Mouse (Mus musculus) fat pad, adult 2 months (tissue): ENCODE results near the gene Oat.
A peak's percentile ranks its signal among the peaks of the same experiment; 100 is the strongest.

ENCODE experiments used
- DNase-seq: peaks from one replicate; pipeline ENCODE4 v3.0.0-alpha.2; 2011; ENCODE audit warnings: low read depth, low spot score; ENCODE audit errors: extremely low read depth

Oat gene

DNA sequence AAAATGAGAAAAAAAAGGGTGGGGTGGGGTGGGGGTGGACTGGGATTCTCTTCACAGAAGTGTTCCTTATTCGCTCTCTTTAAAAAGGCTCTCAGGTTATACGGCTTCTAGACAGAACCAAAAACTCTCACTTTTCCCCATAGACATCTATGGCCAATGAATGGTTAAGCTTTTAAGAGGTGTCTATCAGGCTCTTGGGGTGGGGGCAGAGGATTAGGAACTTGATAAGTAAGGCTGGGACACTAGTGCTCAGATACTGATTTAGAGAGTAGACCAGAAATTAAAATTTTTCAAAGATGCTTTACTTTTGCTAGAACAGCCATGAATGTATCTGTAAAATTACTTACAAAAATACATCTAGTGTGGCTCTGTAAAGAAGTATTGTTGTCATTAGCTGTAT lies 18.1 kb upstream of the Oat start:
- no peak for DNase-seq

- no peak for DNase-seq
Observed at GRCm38 (mm10) chr7:132593762-132594161, 17.6 kb upstream of the Oat start.

DNA sequence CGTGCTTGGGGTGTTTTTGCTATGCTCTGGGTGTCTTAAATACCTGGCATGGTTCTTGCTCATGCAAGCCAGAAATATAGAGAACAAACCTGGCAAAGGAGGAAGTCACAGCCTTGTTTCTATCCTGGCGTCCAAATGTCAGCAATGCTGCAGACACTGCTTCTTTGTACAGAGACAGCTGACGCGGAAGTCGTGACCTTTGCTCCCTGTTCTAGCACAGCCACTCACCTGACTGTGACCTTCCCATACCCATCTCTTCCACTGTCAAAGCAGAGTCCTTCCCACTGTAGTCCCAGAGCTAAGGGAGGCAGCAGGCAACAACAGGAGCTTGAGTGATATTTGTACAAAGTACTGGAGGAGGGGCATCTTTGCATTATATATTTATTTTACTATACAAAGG lies 13.4 kb upstream of the Oat start:
- no peak for DNase-seq

- no peak for DNase-seq
Observed at GRCm38 (mm10) chr7:132587167-132587566, 11.0 kb upstream of the Oat start.

DNA sequence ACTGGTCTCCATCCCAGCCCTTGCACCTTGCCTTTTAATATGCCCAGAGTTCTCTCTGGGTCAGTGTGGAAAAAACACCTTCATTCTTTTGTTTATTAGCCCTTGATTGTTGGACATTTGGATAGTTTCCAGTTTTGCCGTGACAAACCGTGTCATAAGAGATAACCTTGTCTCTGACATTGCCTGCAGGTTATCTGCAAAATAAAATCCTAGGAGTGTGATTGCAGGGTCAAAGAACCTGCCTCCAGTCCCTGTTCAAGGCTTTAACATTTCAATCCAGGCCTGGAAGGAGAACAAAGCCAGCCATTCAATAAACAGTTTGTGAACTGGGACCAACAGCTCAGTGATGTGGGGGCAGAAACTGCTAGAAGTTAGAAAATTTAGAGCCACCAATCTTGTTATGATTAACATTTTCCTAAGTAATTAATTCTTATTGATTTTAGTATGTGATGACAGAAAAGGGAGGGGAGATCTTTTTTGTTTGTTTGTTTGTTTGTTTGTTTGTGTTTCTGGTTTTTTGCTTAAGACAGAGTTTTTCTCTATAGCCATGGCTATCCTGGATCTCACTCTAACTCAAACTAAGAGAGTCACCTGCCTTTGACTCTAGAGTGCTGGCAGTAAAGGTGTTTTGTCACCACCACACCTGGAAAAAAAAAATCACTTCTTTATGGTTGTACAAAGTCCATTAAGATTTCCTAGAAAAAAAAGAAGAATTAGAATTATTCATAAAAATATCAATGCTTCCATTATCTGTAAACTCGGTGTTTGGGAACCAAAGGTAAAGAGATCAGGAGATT lies 9.7 kb upstream of the Oat start:
- no peak for DNase-seq

GRCm38 (mm10) chr7:132581441-132581840 lies 5.2 kb upstream of the Oat start:
- no peak for DNase-seq

- no peak for DNase-seq
Observed at GRCm38 (mm10) chr7:132580511-132580910, 4.3 kb upstream of the Oat start.

DNA sequence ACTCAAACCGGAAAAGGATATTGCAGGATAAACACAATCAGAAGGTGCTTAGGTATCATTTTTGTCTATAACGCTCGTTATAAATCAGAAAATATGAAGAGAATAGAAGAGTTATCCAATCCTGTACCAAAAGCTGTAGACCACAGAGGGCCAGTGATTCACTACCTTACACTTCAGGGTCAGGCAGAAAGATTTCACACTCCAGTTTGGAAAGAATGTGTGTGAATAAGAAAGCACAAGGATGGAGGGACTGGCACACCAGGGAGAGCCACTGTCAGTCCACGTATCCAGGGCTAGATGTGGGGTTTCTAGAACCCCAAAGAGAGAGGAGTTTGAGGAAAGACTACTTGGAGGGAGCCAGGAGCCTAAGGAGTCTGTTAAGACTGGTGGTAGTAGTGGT lies 693 bp upstream of the Oat start:
- DNase-seq = no peak

- DNase-seq = peak; percentile 78
Observed at GRCm38 (mm10) chr7:132575623-132576022, 575 bp downstream of the Oat start.

DNA sequence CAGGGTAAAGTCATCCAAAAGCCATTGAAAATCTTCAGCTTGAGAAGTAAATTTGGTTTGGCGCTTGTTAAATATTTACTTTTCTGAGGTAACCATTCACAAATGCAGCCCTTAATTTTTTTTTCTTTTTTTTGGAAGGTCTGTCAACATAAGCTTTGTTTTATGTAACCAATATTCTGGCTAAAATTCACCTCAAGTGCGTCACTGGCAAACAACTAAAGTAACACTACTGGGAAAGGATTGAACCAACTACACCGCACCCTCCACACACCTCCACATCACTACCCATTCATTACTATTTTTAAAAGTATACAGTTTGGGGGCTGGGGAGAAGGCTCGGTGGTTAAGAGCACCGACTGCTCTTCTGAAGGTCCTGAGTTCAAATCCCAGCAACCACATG lies 1.6 kb downstream of the Oat start:
- no peak for DNase-seq

DNA sequence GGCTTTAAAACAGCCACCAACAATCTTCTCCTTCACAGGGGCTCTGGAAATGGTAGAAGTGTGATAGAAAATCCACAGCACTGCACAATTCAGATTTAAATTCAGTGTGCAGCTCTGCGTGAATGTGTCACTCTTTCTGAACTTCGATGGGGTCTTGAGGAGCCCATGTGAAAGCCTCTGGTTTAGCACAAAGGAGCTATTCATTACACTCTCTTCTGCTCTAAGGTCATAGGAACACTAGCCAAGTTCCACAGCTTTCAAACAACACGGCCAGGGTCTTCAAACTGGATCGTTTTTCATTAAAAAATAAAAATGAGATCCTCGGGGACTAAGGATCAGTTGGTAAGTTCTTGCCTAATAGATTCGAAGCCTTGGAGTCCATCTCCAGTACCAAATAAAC lies 3.0 kb downstream of the Oat start:
- DNase-seq = no peak

- no peak for DNase-seq
Observed at GRCm38 (mm10) chr7:132572738-132573137, 3.5 kb downstream of the Oat start.

DNA sequence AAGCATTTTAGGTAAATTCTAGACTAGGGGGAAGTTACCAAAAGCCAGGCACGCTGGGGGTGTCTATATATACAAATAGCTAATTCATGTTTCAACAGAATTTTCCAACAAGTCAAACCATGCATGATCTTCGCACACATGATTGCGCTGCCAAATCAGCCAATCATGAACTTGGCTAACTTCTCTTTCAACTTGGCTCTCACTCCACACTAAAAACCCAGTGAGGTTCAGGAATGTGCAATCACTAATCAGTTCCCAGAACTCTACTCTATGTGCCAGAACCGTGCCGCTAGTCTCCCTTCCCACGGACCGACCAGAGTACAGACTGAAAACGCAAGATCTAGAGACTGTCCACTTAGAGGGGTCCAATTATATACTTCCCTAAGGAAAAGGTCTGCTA lies 4.7 kb downstream of the Oat start:
- DNase-seq = peak; percentile 77

- no peak for DNase-seq
Observed at GRCm38 (mm10) chr7:132570071-132570470, 6.1 kb downstream of the Oat start.

- no peak for DNase-seq
Observed at GRCm38 (mm10) chr7:132568817-132569216, 7.4 kb downstream of the Oat start.

DNA sequence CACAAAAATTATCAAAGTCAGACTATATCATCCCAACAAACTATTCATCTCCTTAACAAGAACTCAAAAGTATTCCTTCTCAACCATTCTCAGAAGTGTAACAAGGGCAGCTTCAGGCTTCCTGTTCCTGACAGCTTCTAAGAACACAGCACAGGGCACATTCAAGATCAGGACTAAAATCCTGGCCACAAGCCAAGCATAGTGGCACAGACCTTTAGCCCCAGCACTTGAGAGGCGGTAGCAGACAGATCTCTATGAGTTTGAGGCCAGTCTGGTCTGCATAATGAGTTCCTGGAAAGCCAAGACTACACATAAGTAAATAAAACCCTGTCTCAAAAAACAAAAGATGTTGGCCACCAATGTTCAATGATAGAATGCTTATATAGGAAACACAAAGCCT lies 10.4 kb downstream of the Oat start:
- DNase-seq = no peak

- no peak for DNase-seq
Observed at GRCm38 (mm10) chr7:132559138-132559766, 16.9 kb downstream of the Oat start.

DNA sequence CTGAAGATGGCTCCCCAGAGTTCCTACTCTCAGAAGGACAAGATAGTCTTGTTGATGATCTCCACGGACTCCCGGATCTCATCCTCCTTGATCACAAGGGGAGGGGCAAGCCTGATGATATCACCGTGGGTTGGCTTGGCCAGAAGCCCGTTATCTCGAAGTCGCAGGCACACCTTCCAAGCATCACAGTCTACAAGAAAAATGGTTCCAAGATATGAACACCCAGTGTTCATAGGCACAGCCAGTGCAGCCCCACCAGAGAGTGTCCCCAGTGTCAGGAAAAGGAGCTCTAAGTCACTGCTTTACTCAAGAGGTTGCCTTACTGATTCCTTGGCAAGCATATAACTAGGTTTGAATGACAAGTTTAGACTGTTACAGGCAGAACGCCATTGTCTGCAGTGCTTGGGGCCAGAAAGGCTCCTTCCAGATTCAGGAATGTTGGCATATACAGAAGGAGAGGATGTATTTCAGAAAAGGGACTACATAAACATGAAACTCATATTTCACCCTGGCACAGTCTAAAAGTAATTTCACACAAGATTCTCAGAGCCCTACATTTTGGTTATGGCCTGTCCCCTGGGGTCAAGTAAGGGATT lies 18.0 kb downstream of the Oat start:
- DNase-seq = peak; percentile 68

DNA sequence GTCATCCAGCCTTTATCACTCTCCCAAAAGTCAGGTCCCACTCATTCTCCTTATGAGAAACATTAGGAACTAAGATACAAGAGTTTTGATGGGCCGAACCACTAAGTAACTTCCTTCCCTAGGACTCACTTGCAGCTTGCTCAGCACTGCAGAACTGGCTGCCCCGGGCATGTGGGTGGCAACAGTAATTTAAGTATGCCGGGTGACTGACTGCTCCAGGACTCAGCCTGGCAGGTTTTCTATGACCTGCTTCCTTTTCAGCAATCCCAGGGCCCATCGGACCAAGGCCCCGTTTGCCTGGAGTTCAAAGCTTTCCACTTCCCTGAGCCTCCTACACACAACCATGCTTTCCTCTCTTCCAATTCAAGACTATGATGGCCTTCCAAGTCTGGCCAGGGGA lies 19.6 kb downstream of the Oat start:
- DNase-seq = no peak

DNA sequence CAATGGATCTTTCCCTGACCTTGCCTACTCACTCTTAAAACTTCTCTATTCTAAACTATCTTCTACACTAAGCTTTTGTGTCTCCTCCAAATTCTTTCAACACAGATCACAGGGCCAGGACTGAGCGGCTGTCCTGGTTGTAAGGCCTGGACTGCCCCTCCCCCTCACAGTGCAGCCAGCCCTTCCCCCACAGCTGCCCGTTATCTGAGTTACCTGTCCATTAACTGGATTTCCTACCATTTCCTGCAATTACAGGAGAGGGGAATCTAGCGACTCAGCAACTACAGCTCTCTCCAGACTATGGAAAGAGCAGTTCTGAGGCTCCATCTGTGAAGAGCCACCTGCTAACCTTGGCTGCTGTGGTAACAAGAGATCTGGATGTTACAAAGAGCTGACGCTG lies 20.3 kb downstream of the Oat start:
- no peak for DNase-seq

DNA sequence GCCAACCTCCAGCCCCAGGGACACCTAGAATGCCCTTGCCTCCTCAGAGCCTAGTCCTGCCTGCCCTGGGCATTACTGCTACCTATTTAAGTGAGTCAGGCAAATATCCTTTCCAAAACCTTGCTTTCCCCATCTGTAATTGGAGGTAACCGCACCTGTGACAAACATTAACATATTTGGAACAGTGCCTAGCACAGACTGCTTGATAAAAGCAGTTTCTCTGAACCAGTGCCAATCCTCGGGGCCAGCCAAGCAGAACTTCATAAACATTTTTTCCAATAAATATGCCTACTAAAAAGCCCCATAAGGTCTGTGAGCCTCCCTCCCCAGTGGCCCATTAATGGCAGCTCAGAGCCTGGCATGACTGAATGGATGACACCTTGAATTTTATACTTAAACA lies 22.1 kb downstream of the Oat start:
- no peak for DNase-seq

DNA sequence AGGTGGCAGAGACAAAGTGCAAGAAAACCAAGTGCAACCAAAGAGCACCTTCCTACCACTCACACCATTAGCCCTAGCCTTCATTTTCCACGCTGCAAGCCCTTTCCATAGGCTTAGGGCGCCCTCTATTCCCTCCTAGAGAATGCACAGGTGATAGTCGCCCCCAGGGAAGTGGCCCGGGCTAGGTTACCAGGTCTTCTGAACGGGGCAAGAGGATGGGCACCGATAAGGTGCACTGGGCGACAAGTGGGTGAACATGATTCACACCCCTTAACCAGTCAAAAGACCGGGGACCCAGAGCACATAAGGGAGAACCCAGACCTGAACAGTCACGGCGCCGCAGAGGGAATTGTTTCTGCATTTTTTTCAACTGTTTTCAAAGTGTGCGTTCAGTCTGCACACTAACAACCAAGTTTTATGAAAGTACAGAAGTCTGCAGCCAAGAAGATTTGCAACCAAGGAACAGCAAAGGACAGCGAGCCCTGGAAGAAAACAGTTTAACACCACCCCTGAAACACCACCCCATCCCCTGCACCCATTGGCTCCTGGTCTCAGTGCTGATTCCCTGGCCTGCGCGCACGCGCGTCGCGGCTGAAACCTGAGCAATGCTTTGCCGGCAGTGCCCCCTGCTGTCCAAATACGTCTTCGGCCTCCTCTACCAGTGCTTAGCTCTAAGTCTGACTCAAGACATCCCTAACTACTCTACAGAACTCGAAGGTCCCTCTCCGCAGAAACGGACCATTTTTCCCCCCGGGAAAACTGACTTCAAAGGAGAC lies 24.7 kb downstream of the Oat start:
- DNase-seq = no peak
